Mouse (Mus musculus): Measurements from ENCODE around the gene Zfp319. TPM values are rescaled to one million over a fixed set of nuclear protein-coding genes. Genes with fewer than 3 reads are reported as not detected.

The Zfp319 gene
- polyA plus RNA-seq, 1 experiment from 2014 or later, result 11.5 TPM

- Histone ChIP-seq H3K4me2 (ENCODE audit: low read length) (no peak overlapping the region), H3K9ac (ENCODE audit: low read length) (no peak overlapping the region), H3K27ac (ENCODE audit: low read depth, low read length) (no peak overlapping the region), H3K4me3 (ENCODE audit: low read depth, low read length) (no peak overlapping the region), H3K9me3 (replicated peaks; ENCODE audit: control insufficient read depth, low read length) (no peaks in the 10 kb centered on the region), H3K36me3 (ENCODE audit: control insufficient read depth, insufficient read depth, low read length) (no peaks in the 10 kb centered on the region), H3K4me1 (ENCODE audit: control insufficient read depth, insufficient read depth, low read length) (peaks cover 1% of the 10 kb centered on the region; the same call in 1 of the 2 replicates), H3K27me3 (replicated peaks; ENCODE audit: control insufficient read depth, insufficient read depth, low read length) (no peaks in the 10 kb centered on the region)
- DNase-seq (ENCODE audit: low spot score) (no peak), ATAC-seq (no peak)
- 81% methylated on average over 4 of the region's 4 CpGs for WGBS
Measured at GRCm38 (mm10) chr8:95305526-95305925, 26.2 kb downstream of the Zfp319 start.

- H3K27me3 ChIP-seq (replicated peaks; ENCODE audit: control insufficient read depth, insufficient read depth, low read length), result no peaks in the 10 kb centered on the region
- WGBS, result 27% methylated on average over 5 of the region's 5 CpGs
- H3K9ac ChIP-seq (ENCODE audit: low read length), result no peak overlapping the region
- ATAC-seq (no peak), DNase-seq (ENCODE audit: low spot score) (peak; percentile 63)
- H3K4me2 ChIP-seq (ENCODE audit: low read length), result no peak overlapping the region
- no peak overlapping the region for H3K4me3 ChIP-seq (ENCODE audit: low read depth, low read length)
- H3K27ac ChIP-seq (ENCODE audit: low read depth, low read length), result no peak overlapping the region
- H3K36me3 ChIP-seq (ENCODE audit: control insufficient read depth, insufficient read depth, low read length), result no peaks in the 10 kb centered on the region
- H3K9me3 ChIP-seq (replicated peaks; ENCODE audit: control insufficient read depth, low read length), result no peaks in the 10 kb centered on the region
- H3K4me1 ChIP-seq (ENCODE audit: control insufficient read depth, insufficient read depth, low read length), result no peaks in the 10 kb centered on the region
Measured at GRCm38 (mm10) chr8:95302410-95302809, 29.3 kb downstream of the Zfp319 start.

DNA sequence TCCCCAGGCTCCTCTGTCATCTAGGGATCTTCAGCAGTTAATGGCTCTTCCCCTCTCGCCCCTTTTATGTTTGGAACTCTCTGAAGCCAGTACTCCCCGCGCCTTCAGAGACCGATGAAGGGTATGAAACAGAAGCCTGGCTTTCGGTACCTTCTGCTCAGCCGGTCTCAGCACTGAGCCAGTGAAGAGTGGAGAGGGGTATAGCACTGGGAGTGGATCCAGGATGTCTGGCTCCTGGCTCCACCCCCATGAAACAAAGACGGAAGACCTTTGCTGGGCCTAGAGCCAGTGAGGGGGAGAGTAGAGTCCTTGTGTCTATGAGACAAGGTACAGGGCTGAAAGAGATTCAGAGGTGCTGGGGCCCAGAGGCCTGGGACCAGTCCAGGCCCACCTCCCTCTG is 37.9 kb downstream of the Zfp319 start:
- Histone ChIP-seq H3K36me3 (ENCODE audit: control insufficient read depth, insufficient read depth, low read length) (no peaks in the 10 kb centered on the region), H3K9me3 (replicated peaks; ENCODE audit: control insufficient read depth, low read length) (no peaks in the 10 kb centered on the region), H3K4me3 (ENCODE audit: low read depth, low read length) (no peak overlapping the region), H3K9ac (ENCODE audit: low read length) (no peak overlapping the region), H3K27me3 (replicated peaks; ENCODE audit: control insufficient read depth, insufficient read depth, low read length) (no peaks in the 10 kb centered on the region), H3K4me2 (ENCODE audit: low read length) (0 out of 2 replicates have a peak overlapping the region, but pooled peaks have one; percentile 14), H3K27ac (ENCODE audit: low read depth, low read length) (0 out of 2 replicates have a peak overlapping the region, but pooled peaks have one; percentile 1), H3K4me1 (ENCODE audit: control insufficient read depth, insufficient read depth, low read length) (0 out of 2 replicates have a peak, but pooled peaks cover 2% of the 10 kb centered on the region)
- peak; percentile 66 for ATAC-seq
- DNase-seq (ENCODE audit: low spot score), result peak; percentile 58
- 53% methylated on average over 7 of the region's 7 CpGs for WGBS

GRCm38 (mm10) chr8:95293172-95293571 is 38.6 kb downstream of the Zfp319 start:
- peak; percentile 23 for DNase-seq (ENCODE audit: low spot score)
- no peak for ATAC-seq
- Histone ChIP-seq H3K4me3 (ENCODE audit: low read depth, low read length) (no peak overlapping the region), H3K9ac (ENCODE audit: low read length) (no peak overlapping the region), H3K4me2 (ENCODE audit: low read length) (0 out of 2 replicates have a peak overlapping the region, but pooled peaks have one; percentile 14), H3K27me3 (replicated peaks; ENCODE audit: control insufficient read depth, insufficient read depth, low read length) (no peaks in the 10 kb centered on the region), H3K27ac (ENCODE audit: low read depth, low read length) (0 out of 2 replicates have a peak overlapping the region, but pooled peaks have one; percentile 1), H3K9me3 (replicated peaks; ENCODE audit: control insufficient read depth, low read length) (no peaks in the 10 kb centered on the region), H3K4me1 (ENCODE audit: control insufficient read depth, insufficient read depth, low read length) (0 out of 2 replicates have a peak, but pooled peaks cover 2% of the 10 kb centered on the region), H3K36me3 (ENCODE audit: control insufficient read depth, insufficient read depth, low read length) (no peaks in the 10 kb centered on the region)
- 83% methylated on average over 11 of the region's 11 CpGs for WGBS

- no peak overlapping the region for H3K9ac ChIP-seq (ENCODE audit: low read length)
- H3K4me2 ChIP-seq (ENCODE audit: low read length), result no peak overlapping the region
- no peak overlapping the region for H3K27ac ChIP-seq (ENCODE audit: low read depth, low read length)
- 0 out of 2 replicates have a peak, but pooled peaks cover 2% of the 10 kb centered on the region for H3K4me1 ChIP-seq (ENCODE audit: control insufficient read depth, insufficient read depth, low read length)
- H3K27me3 ChIP-seq (replicated peaks; ENCODE audit: control insufficient read depth, insufficient read depth, low read length), result no peaks in the 10 kb centered on the region
- H3K9me3 ChIP-seq (replicated peaks; ENCODE audit: control insufficient read depth, low read length), result no peaks in the 10 kb centered on the region
- no peak overlapping the region for H3K4me3 ChIP-seq (ENCODE audit: low read depth, low read length)
- WGBS, result 75% methylated on average over 6 of the region's 6 CpGs
- no peak for DNase-seq (ENCODE audit: low spot score)
- no peaks in the 10 kb centered on the region for H3K36me3 ChIP-seq (ENCODE audit: control insufficient read depth, insufficient read depth, low read length)
- ATAC-seq, result no peak
Measured at GRCm38 (mm10) chr8:95289066-95289650, 42.6 kb downstream of the Zfp319 start.

DNA sequence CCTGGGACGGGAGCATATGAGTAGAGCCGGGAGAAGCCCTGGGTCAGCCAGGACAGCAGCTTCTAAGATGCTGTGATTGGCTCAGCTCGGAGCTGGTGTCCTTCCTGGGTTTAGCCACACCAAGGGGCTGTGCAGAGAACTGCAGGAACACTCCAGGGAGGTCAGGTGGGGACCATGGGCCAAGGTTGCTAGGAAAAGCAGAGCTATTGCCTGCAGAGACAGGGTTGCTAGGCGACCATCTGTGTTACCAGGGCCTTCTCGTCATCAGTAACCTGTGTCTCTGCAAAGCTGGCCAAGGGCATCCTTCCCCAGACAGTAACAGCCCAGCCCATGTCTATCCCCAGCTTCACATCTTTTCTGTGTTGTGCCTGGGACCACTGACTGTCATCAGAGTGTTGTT is 50.3 kb downstream of the Zfp319 start:
- 58% methylated on average over 5 of the region's 5 CpGs for WGBS
- no peak overlapping the region for H3K27ac ChIP-seq (ENCODE audit: low read depth, low read length)

More for the DNA sequence above, 50.3 kb downstream of the Zfp319 start:
- no peak overlapping the region for H3K4me3 ChIP-seq (ENCODE audit: low read depth, low read length)
- no peak overlapping the region for H3K9ac ChIP-seq (ENCODE audit: low read length)
- H3K4me2 ChIP-seq (ENCODE audit: low read length), result no peak overlapping the region
- no peaks in the 10 kb centered on the region for H3K9me3 ChIP-seq (replicated peaks; ENCODE audit: control insufficient read depth, low read length)
- peak; percentile 17 for DNase-seq (ENCODE audit: low spot score)
- H3K36me3 ChIP-seq (ENCODE audit: control insufficient read depth, insufficient read depth, low read length), result no peaks in the 10 kb centered on the region
- H3K27me3 ChIP-seq (replicated peaks; ENCODE audit: control insufficient read depth, insufficient read depth, low read length), result no peaks in the 10 kb centered on the region
- ATAC-seq, result no peak
- no peaks in the 10 kb centered on the region; the same call in 1 of the 2 replicates for H3K4me1 ChIP-seq (ENCODE audit: control insufficient read depth, insufficient read depth, low read length)

Other genes with a start within 250 kb of the Zfp319 start
- gene Kifc3, start 129.1 kb downstream of the Zfp319 start, polyA plus RNA-seq (2014; fragmentation: Nextera tagmentation; extraction: Ambion mirVana), result 8.9 and 10.7 TPM in 2 replicates
- gene Cngb1, start 25.4 kb downstream of the Zfp319 start, polyA plus RNA-seq (2014; fragmentation: Nextera tagmentation; extraction: Ambion mirVana), result 0.52 and 0.58 TPM in 2 replicates
- gene Tepp, start 21.4 kb downstream of the Zfp319 start, polyA plus RNA-seq (2014; fragmentation: Nextera tagmentation; extraction: Ambion mirVana), result 0.80 and 1.0 TPM in 2 replicates
- 40.0 and 45.8 TPM in 2 replicates for gene Usb1, start 334 bp upstream of the Zfp319 start, polyA plus RNA-seq (2014; fragmentation: Nextera tagmentation; extraction: Ambion mirVana)
- 10.3 and 12.5 TPM in 2 replicates for gene Mmp15, start 20.3 kb upstream of the Zfp319 start, polyA plus RNA-seq (2014; fragmentation: Nextera tagmentation; extraction: Ambion mirVana)
- gene Cfap20, start 102.9 kb upstream of the Zfp319 start, polyA plus RNA-seq (2014; fragmentation: Nextera tagmentation; extraction: Ambion mirVana), result 137 and 152 TPM in 2 replicates
- gene Csnk2a2, start 158.1 kb upstream of the Zfp319 start, polyA plus RNA-seq (2014; fragmentation: Nextera tagmentation; extraction: Ambion mirVana), result 14.3 and 15.5 TPM in 2 replicates
- 1.9 and 2.2 TPM in 2 replicates for gene Ccdc113, start 202.1 kb upstream of the Zfp319 start, polyA plus RNA-seq (2014; fragmentation: Nextera tagmentation; extraction: Ambion mirVana)
- gene Prss54, start 244.4 kb upstream of the Zfp319 start, polyA plus RNA-seq (2014; fragmentation: Nextera tagmentation; extraction: Ambion mirVana), result not detected in 2 replicates

All from forebrain, embryonic 14.5 days (tissue).